Mouse (Mus musculus) cerebellum, postnatal 25 days (tissue): Measurements from ENCODE around the gene Cdc42ep4.

Source experiments
- DNase-seq, 2 experiments: peaks; one replicate each; pipeline ENCODE4 v3.0.0; 2021; ENCODE audit warnings: mixed read lengths in 2 of 2

Cdc42ep4 gene

GRCm38 (mm10) chr11:113717767-113718424, 33.8 kb downstream of the Cdc42ep4 start:
- no peak for DNase-seq

- no peak for DNase-seq
Observed at GRCm38 (mm10) chr11:113716132-113716531, 35.5 kb downstream of the Cdc42ep4 start.

GRCm38 (mm10) chr11:113715078-113715674, 36.5 kb downstream of the Cdc42ep4 start:
- DNase-seq = no peak

- no peak for DNase-seq
Observed at GRCm38 (mm10) chr11:113711061-113711460, 40.6 kb downstream of the Cdc42ep4 start.

GRCm38 (mm10) chr11:113710257-113710777, 41.4 kb downstream of the Cdc42ep4 start:
- DNase-seq = no peak

GRCm38 (mm10) chr11:113709731-113710256, 41.9 kb downstream of the Cdc42ep4 start, which contains the start of gene Cpsf4l:
Cpsf4l (minus strand) TSS chr11:113710017.
- no peak for DNase-seq

GRCm38 (mm10) chr11:113709272-113709671, 42.4 kb downstream of the Cdc42ep4 start:
- DNase-seq = no peak

GRCm38 (mm10) chr11:113708629-113709213, 43.0 kb downstream of the Cdc42ep4 start:
- no peak for DNase-seq

- DNase-seq = no peak
Observed at GRCm38 (mm10) chr11:113705966-113706652, 45.6 kb downstream of the Cdc42ep4 start.

GRCm38 (mm10) chr11:113703758-113704157, 47.9 kb downstream of the Cdc42ep4 start:
- peak; percentile 86 to 87 for DNase-seq

GRCm38 (mm10) chr11:113699643-113700042, 52.0 kb downstream of the Cdc42ep4 start:
- DNase-seq = no peak

- no peak for DNase-seq
Observed at GRCm38 (mm10) chr11:113698013-113698545, 53.6 kb downstream of the Cdc42ep4 start.

- no peak for DNase-seq
Observed at GRCm38 (mm10) chr11:113697571-113697970, 54.1 kb downstream of the Cdc42ep4 start.

GRCm38 (mm10) chr11:113691851-113692250, 59.8 kb downstream of the Cdc42ep4 start:
- DNase-seq = no peak

- DNase-seq = no peak
Observed at GRCm38 (mm10) chr11:113691318-113691717, 60.4 kb downstream of the Cdc42ep4 start.

- no peak for DNase-seq
Observed at GRCm38 (mm10) chr11:113690506-113690905, 61.2 kb downstream of the Cdc42ep4 start.

GRCm38 (mm10) chr11:113687031-113687430, 64.7 kb downstream of the Cdc42ep4 start:
- no peak for DNase-seq

- DNase-seq = no peak
Observed at GRCm38 (mm10) chr11:113684707-113685426, 66.8 kb downstream of the Cdc42ep4 start.

GRCm38 (mm10) chr11:113683957-113684706, 67.5 kb downstream of the Cdc42ep4 start, which contains the start of the genes Fam104a and D11Wsu47e:
Fam104a (minus strand) TSS chr11:113684155.
D11Wsu47e (plus strand) TSS chr11:113684412.
- peak; percentile 95 to 96 for DNase-seq

- DNase-seq = no peak
Observed at GRCm38 (mm10) chr11:113683627-113683956, 68.1 kb downstream of the Cdc42ep4 start.
